ENCODE assay signal across 13 mouse cellular contexts in the genomic region with DNA sequence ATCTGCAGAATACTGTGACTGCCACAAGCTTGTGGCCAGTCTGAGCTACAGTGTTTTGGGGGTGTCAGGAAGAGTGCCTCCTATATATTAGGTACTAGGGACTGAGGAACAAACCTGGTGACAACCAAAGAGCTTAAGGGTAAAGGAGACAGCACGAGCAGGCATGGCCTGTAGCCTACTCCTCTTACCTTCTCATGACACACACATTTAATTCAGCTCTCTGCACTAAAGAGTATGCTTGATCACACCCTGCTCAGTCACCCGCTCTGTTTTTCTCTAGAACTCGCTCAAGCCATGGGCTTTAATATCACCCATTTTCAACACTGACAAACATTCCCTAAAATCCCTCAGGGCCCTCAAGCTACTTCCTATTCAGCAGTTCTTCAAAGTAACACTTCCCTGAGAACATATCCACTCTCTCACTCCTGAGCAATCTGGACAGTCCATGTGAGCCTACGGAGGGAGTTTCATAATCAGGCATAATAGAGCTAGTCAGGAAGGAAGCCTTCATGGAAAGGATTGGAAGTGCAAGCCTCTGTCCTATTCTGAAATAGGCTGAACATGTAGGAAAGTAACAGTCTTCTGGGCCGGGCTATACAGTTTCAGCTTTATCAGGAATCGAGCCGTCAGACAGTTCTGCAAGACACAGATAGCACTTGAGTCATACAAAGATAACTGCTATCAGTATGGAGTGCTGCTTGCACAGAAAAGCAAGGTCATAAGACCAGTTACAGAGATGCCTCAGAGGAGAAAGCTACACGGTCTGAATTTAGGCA.
A peak's percentile ranks its signal among the peaks of the same experiment; 100 is the strongest.
DNase-seq lines count a peak whose midpoint lies in the region; ATAC-seq and TF ChIP-seq lines count a peak whose summit lies in the region.
"Had no signal": no experiment of that assay in that cellular context is flagged by ENCODE, and none has a peak within 500 bp of the region (broad histone marks: within the 10 kb centered on the region; RNA-seq: fewer than 3 reads in every experiment).

No protein-coding gene starts in this region.

- no peak for TF ChIP-seq RAD21 in MEL (IDR thresholded peaks at IDR 0.05; ENCODE audit: low read depth, low read length)

- H3K4me1 ChIP-seq in heart, embryonic 13.5 days, result peaks cover 18% of the 10 kb centered on the region
- peaks cover 6 to 15% of the 10 kb centered on the region in 2 experiments for H3K4me1 ChIP-seq in MEL (ENCODE audit: control insufficient read depth in 1 of 2, insufficient read depth in 2 of 2, low read length in 2 of 2)
- peaks cover 6% of the 10 kb centered on the region; the same call in 1 of the 2 replicates for H3K4me1 ChIP-seq in cerebellum, adult 2 months (ENCODE audit: control insufficient read depth, insufficient read depth, low read length)

- H3K4me3 ChIP-seq in heart, embryonic 13.5 days, result no peak overlapping the region
- H3K4me3 ChIP-seq in MEL (ENCODE audit: control insufficient read depth in 1 of 2, insufficient read depth in 1 of 2, low read depth in 2 of 2, low read length in 2 of 2), result no peak overlapping the region
- H3K4me3 ChIP-seq in gastrocnemius, adult 2 months, result no peak overlapping the region
- H3K4me3 ChIP-seq in cerebellum, adult 2 months (replicated peaks; ENCODE audit: insufficient read depth, low read depth, low read length), result no peak overlapping the region
- H3K4me3 ChIP-seq: forebrain, embryonic 13.5 days; megakaryocyte, embryonic 14.5 days; neural tube, embryonic 13.5 days had no signal

- H3K27ac ChIP-seq in heart, embryonic 13.5 days (replicated peaks), result peak overlapping the region; percentile 78
- H3K27ac ChIP-seq in MEL (ENCODE audit: control insufficient read depth, low read depth, low read length), result peak overlapping the region; percentile 94
- H3K27ac ChIP-seq in gastrocnemius, adult 2 months, result no peak overlapping the region
- H3K27ac ChIP-seq in cerebellum, adult 2 months (ENCODE audit: insufficient read depth, low read length), result no peak overlapping the region
- H3K27ac ChIP-seq: forebrain, embryonic 13.5 days; neural tube, embryonic 13.5 days had no signal

- peak; percentile 86 for ATAC-seq in heart, embryonic 13.5 days (ENCODE audit: extremely low read depth, insufficient number of reproducible peaks, low FRiP score, low TSS enrichment)
- peak; percentile 87 for ATAC-seq in erythroid progenitor cell, adult 5-6 weeks (replicated peaks; ENCODE audit: low FRiP score, poor library complexity, severe bottlenecking)
- peak; percentile 96 for ATAC-seq in megakaryocyte-erythroid progenitor cell, adult 5-6 weeks (replicated peaks; ENCODE audit: low FRiP score, low TSS enrichment, poor library complexity, severe bottlenecking)
- ATAC-seq: forebrain, embryonic 13.5 days had no signal

- no peak for TF ChIP-seq POLR2A in MEL (IDR thresholded peaks at IDR 0.05; ENCODE audit: control insufficient read depth in 1 of 2, insufficient read depth in 1 of 2, low read depth in 1 of 2, low read length in 2 of 2, poor library complexity in 1 of 2)
- TF ChIP-seq POLR2A in cerebellum, adult 2 months (IDR thresholded peaks at IDR 0.05; ENCODE audit: borderline replicate concordance, insufficient read depth, low read length), result no peak

- H3K9ac ChIP-seq in heart, embryonic 13.5 days, result no peak overlapping the region
- H3K9ac ChIP-seq in MEL (ENCODE audit: control insufficient read depth, low read depth, low read length, poor library complexity, severe bottlenecking), result peak overlapping the region; percentile 34; the same call in 1 of the 2 replicates
- H3K9ac ChIP-seq: forebrain, embryonic 13.5 days; neural tube, embryonic 13.5 days had no signal

- peak overlapping the region; percentile 40; the same call in 1 of the 2 replicates for H3K4me2 ChIP-seq in heart, embryonic 13.5 days
- H3K4me2 ChIP-seq: forebrain, embryonic 13.5 days; neural tube, embryonic 13.5 days had no signal

- 21% methylated on average over 8 of the region's 8 CpGs for WGBS in heart, embryonic 13.5 days
- 92% methylated on average over 8 of the region's 8 CpGs for WGBS in cerebellum, adult 2 months

- peaks cover 17% of the 10 kb centered on the region for H3K27me3 ChIP-seq in heart, embryonic 13.5 days (replicated peaks)
- H3K27me3 ChIP-seq in MEL (ENCODE audit: control insufficient read depth in 1 of 2, insufficient read depth in 2 of 2, low read length in 2 of 2), result no peaks in the 10 kb centered on the region
- H3K27me3 ChIP-seq in cerebellum, adult 2 months (ENCODE audit: control insufficient read depth, insufficient read depth, low read length), result no peaks in the 10 kb centered on the region
- H3K27me3 ChIP-seq: forebrain, embryonic 13.5 days; neural tube, embryonic 13.5 days had no signal

- peak; percentile 98 for TF ChIP-seq EP300 in MEL (IDR thresholded peaks at IDR 0.05; ENCODE audit: low read depth in 1 of 2, low read length in 2 of 2)

- intact Hi-C loops in gastrocnemius, adult 2 months (cut with DNase I), result no loop called here

- DNase-seq in heart, adult 8-10 months (ENCODE audit: low spot score), result no peak
- DNase-seq in MEL (ENCODE audit: low read depth, low spot score), result peak; percentile 80
- DNase-seq in ovary, postnatal 14 days (ENCODE audit: low spot score), result no peak
- no peak for DNase-seq in gastrocnemius, adult 2 months
- DNase-seq in cerebellum, adult 2 months, result no peak
- DNase-seq: left cerebral cortex, postnatal 4 days; thymus, postnatal 14 days had no signal

- H3K79me2 ChIP-seq in MEL (ENCODE audit: control insufficient read depth, insufficient read depth, low read length, poor library complexity), result no peaks in the 10 kb centered on the region

- no peaks in the 10 kb centered on the region for H3K36me3 ChIP-seq in heart, embryonic 13.5 days
- peaks cover 0 to 20% of the 10 kb centered on the region in 2 experiments; a peak in 2 of 4 replicates for H3K36me3 ChIP-seq in MEL (ENCODE audit: control insufficient read depth in 1 of 2, insufficient read depth in 2 of 2, low read length in 2 of 2)

- 0 out of 2 replicates have a peak, but pooled peaks cover 4% of the 10 kb centered on the region for H3K9me3 ChIP-seq in heart, embryonic 13.5 days
- H3K9me3 ChIP-seq in MEL (replicated peaks; ENCODE audit: insufficient read depth, low read length), result no peaks in the 10 kb centered on the region
- H3K9me3 ChIP-seq: forebrain, embryonic 13.5 days; neural tube, embryonic 13.5 days had no signal

- TF ChIP-seq CTCF in MEL (IDR thresholded peaks at IDR 0.05 in 2 of 3, conservative IDR thresholded peaks at IDR 0.05 in 1 of 3; ENCODE audit: control insufficient read depth in 1 of 3, insufficient read depth in 1 of 3, low read depth in 2 of 3, low read length in 3 of 3, poor library complexity in 1 of 3, severe bottlenecking in 1 of 3), result no peak
- TF ChIP-seq CTCF in gastrocnemius, adult 2 months (IDR thresholded peaks at IDR 0.05), result no peak
- no peak for TF ChIP-seq CTCF in cerebellum, adult 2 months (IDR thresholded peaks at IDR 0.05; ENCODE audit: borderline replicate concordance, insufficient read depth, low read depth, low read length)

TF ChIP-seq in MEL, 35 proteins besides CTCF, POLR2A, EP300 and RAD21:
- TF ChIP-seq NELFE (IDR thresholded peaks at IDR 0.05; ENCODE audit: low read depth, low read length), result peak; percentile 32; the same call in 1 of the 2 replicates
- peak; percentile 98 for TF ChIP-seq TCF12 (IDR thresholded peaks at IDR 0.05; ENCODE audit: low read depth, low read length)
- TF ChIP-seq HCFC1 (IDR thresholded peaks at IDR 0.05; ENCODE audit: low read depth, low read length), result no peak
- no peak for TF ChIP-seq SMC3 (IDR thresholded peaks at IDR 0.05; ENCODE audit: low read depth, low read length)
- 0 out of 2 replicates have a peak, but pooled peaks have one; percentile 35 for TF ChIP-seq MYC (IDR thresholded peaks at IDR 0.05; ENCODE audit: low read depth, low read length)
- no peak for TF ChIP-seq E2F4 (IDR thresholded peaks at IDR 0.05; ENCODE audit: borderline replicate concordance, low read depth, low read length)
- TF ChIP-seq MAX (IDR thresholded peaks at IDR 0.05; ENCODE audit: low read length), result no peak
- TF ChIP-seq KAT2A (conservative IDR thresholded peaks at IDR 0.05; ENCODE audit: low read depth, low read length), result no peak; the same call in 1 of the 2 replicates
- peak; percentile 79; the same call in 1 of the 2 replicates for TF ChIP-seq MYB (IDR thresholded peaks at IDR 0.05; ENCODE audit: low read depth, low read length)
- no peak for TF ChIP-seq BHLHE40 (IDR thresholded peaks at IDR 0.05; ENCODE audit: borderline replicate concordance, low read depth, low read length)
- TF ChIP-seq ETS1 (IDR thresholded peaks at IDR 0.05; ENCODE audit: low read depth, low read length), result peak; percentile 90
- peak; percentile 43; the same call in 1 of the 2 replicates for TF ChIP-seq POLR2AphosphoS2 (IDR thresholded peaks at IDR 0.05; ENCODE audit: low read length)
- peak; percentile 80 for TF ChIP-seq SIN3A (IDR thresholded peaks at IDR 0.05; ENCODE audit: low read length)
- TF ChIP-seq JUND (IDR thresholded peaks at IDR 0.05; ENCODE audit: low read depth, low read length), result peak; percentile 79; the same call in 1 of the 2 replicates
- no peak for TF ChIP-seq GABPA (IDR thresholded peaks at IDR 0.05; ENCODE audit: low read depth, low read length)
- TF ChIP-seq MAZ (IDR thresholded peaks at IDR 0.05; ENCODE audit: low read depth, low read length), result 0 out of 2 replicates have a peak, but pooled peaks have one; percentile 55
- TF ChIP-seq RCOR1 (IDR thresholded peaks at IDR 0.05; ENCODE audit: low read depth, low read length), result peak; percentile 79
- 0 out of 2 replicates have a peak, but pooled peaks have one; percentile 37 for TF ChIP-seq TBP (IDR thresholded peaks at IDR 0.05; ENCODE audit: low read depth, low read length)
- peak; percentile 93 for TF ChIP-seq TAL1 (IDR thresholded peaks at IDR 0.05; ENCODE audit: low read length)
- peak; percentile 100 for TF ChIP-seq GATA1 (IDR thresholded peaks at IDR 0.05; ENCODE audit: low read depth, low read length)
- TF ChIP-seq ELF1 (IDR thresholded peaks at IDR 0.05; ENCODE audit: low read depth, low read length), result no peak
- no peak for TF ChIP-seq MAFK (IDR thresholded peaks at IDR 0.05; ENCODE audit: borderline replicate concordance, low read depth, low read length)
TF ChIP-seq in MEL: peak in this region for 13.

Comparison
In these comparisons a context has a peak if more than half of its experiments do, and no peak if none do; other contexts are left out.
1. H3K27ac ChIP-seq: peak in heart, embryonic 13.5 days (single experiment) and MEL (single experiment); none in gastrocnemius, adult 2 months (single experiment) and cerebellum, adult 2 months (single experiment).
2. Peak in every context shown above with its lines, with median percentiles within 50 percentile points of each other: ATAC-seq.